Mouse (Mus musculus) adrenal gland, postnatal 14 days (tissue): ENCODE data around the gene Chaf1a. TPM values are rescaled to one million over a fixed set of nuclear protein-coding genes. Genes with fewer than 3 reads are reported as not detected.

Experiments
- DNase-seq: peaks from one replicate; pipeline ENCODE4 v3.0.0; 2021; ENCODE audit warnings: mixed read lengths
- total RNA-seq: library from RNA; stranded (reverse); gene quantifications from 2 replicates; pipeline ENCODE4 v1.2.3, GENCODE M21; 2021

Gene Chaf1a
- total RNA-seq, 1 experiment from 2014 or later: 10.2 TPM

DNA sequence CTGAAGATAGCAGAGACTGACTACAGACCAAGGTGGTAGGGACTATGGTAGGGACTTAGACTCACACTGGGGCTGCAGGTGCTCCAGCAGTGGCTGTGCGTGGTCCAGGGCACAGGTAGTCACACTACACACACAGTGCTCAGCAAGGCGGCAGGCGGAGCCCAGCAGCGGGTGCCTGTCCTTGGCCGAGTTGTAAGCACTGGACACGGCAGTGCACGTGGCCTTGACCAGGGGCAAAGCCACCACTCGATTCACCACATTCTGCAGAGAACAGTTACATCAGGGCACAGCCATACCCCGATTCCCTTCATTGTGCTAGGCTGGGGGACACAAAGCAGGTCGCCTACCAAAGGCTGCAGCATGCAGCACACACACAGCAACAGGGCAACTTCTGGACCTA, 76.0 kb downstream of the Chaf1a start:
- DNase-seq: peak; percentile 78

DNA sequence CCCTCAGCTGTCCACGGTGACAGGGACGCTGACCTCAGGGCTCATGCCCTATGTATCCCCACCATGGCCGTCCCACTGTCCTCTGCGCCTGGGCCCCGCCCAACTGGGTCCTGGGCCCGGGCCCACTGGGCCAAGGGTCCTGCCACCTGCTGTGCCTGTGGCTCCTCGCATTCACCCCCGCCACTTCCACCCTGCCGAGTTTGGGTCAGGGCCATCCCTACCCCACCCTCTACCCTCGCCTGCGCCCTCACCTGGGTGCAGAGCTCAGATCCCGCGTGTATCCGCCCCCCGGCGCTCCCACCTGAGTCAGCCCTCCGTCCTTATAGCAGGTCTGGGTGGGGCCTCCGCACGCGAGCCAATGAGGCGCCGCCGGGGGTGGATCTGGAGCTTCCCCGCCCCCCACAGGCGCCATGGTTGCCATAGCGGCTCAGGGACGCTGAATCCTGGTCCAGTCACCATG, 77.0 kb downstream of the Chaf1a start, which contains the start of gene Plin5:
Gene Plin5 (minus strand): TSS at position 346 of the 460 bp plus-strand sequence.
- peak; percentile 95 for DNase-seq

DNA sequence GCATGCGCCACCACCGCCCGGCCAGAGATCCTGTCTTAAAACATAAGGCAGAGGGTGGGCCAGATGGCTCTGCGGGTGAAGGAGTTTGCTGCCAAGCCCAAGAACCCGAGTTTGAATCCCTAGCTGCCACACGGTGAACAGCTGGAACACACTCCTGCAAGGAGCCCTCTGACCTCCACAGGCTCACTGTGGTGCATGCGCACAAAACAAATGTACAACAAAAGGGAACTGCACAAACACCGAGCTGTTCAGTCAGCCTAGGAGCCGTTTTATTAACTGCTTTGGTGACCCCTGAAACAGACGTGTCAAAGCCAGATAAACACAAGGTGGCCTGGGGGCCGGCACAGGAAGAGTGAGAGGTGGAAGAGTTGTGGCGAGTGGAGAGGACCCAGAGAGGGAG, 79.2 kb downstream of the Chaf1a start:
- no peak for DNase-seq

DNA sequence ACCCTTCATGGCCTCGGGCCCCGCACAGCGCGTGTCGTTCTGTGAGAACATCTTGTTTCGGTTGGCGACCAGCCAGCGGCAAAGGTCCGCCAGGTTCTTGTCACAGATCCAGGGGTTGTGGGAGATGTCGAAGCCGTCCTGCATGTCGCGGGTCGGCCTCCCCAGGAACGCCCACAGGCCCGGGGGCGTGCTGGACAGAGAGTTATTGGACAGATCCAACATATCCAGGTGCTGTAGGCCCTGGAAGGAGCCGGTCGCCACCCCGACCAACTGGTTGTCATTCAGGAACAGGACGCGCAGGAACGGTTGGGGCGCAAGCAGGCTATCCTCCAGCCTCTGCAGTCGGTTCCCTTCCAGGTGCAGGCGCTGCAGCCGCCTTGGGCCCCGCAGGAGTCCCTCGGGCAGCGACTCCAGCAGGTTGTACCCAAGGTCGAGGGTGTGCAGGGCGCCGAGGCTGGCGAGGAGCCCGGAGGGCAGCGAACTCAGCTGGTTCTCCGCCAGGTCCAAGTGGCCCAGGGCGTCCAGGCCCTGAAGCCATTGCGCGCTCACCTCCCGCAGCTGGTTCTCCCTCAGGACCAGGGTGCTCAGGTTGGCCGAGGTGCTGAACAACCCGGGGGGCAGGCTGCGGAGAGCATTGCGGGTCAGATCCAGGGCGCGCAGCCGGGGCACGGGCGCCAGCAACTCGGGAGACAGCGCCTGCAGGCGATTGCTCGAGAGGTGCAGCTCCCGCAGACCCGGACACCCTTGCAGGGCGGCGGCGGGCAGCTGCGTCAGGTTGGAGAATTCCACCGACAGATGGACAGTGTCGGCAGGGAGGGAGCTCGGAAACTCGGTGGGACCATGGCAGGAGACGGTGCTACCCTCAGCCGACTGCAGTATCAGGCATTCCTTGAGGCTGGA, 80.0 kb downstream of the Chaf1a start:
- DNase-seq: peak; percentile 86

DNA sequence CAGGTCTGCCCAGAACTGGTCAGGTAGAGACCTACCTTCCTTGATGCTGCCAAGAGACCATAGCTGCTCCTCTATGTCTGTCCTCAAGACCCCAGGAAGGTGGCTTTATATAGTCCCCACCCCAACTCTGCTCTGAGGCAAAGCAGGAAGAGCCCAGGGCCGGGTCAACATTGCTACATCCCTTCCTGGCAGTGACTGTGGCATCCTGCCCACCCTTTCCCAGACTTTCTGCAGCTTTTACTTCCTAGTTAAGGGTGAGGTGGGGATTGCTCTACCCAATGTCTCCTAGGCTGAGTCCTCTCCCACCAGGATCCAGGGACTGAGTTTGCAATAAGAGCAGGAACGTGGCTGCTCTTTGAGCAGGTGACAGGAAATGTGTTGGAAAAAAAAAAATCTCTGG, 81.6 kb downstream of the Chaf1a start, which contains the start of gene Lrg1:
Gene Lrg1 (minus strand): TSS at position 176 of the 400 bp plus-strand sequence.
- peak; percentile 68 for DNase-seq

Other genes with a start within 250 kb of the Chaf1a start
- gene Zfp119a, start 161.5 kb upstream of the Chaf1a start, total RNA-seq: 7.0 and 8.0 TPM in 2 replicates
- 4.8 and 7.5 TPM in 2 replicates for gene Zfp959, start 148.3 kb upstream of the Chaf1a start, total RNA-seq
- gene Zfp119b, start 90.9 kb upstream of the Chaf1a start, total RNA-seq: 4.4 and 5.4 TPM in 2 replicates
- 1.2 and 1.6 TPM in 2 replicates for gene Ebi3, start 87.8 kb upstream of the Chaf1a start, total RNA-seq
- 18.2 and 24.8 TPM in 2 replicates for gene Yju2, start 81.3 kb upstream of the Chaf1a start, total RNA-seq
- 1.2 and 3.7 TPM in 2 replicates for gene Shd, start 70.0 kb upstream of the Chaf1a start, total RNA-seq
- gene Fsd1, start 53.9 kb upstream of the Chaf1a start, total RNA-seq: 1.6 and 2.9 TPM in 2 replicates
- gene Stap2, start 34.9 kb upstream of the Chaf1a start, total RNA-seq: 14.5 and 14.6 TPM in 2 replicates
- gene Mpnd, start 34.7 kb upstream of the Chaf1a start, total RNA-seq: 86.1 and 91.1 TPM in 2 replicates
- 46.2 and 53.7 TPM in 2 replicates for gene Sh3gl1, start 3.8 kb upstream of the Chaf1a start, total RNA-seq
- 65.6 and 79.5 TPM in 2 replicates for gene Ubxn6, start 34.6 kb downstream of the Chaf1a start, total RNA-seq
- 52.5 and 60.1 TPM in 2 replicates for gene Hdgfl2, start 39.2 kb downstream of the Chaf1a start, total RNA-seq
- gene Plin4, start 69.4 kb downstream of the Chaf1a start, total RNA-seq: 76.6 and 87.5 TPM in 2 replicates
- gene Plin5, start 77.2 kb downstream of the Chaf1a start, total RNA-seq: 91.4 and 109 TPM in 2 replicates
- gene Lrg1, start 81.6 kb downstream of the Chaf1a start, total RNA-seq: 58.3 and 63.2 TPM in 2 replicates
- gene Sema6b, start 99.9 kb downstream of the Chaf1a start, total RNA-seq: 11.9 and 15.2 TPM in 2 replicates
- gene Tnfaip8l1, start 122.0 kb downstream of the Chaf1a start, total RNA-seq: 8.2 and 8.6 TPM in 2 replicates
- 61.6 and 63.5 TPM in 2 replicates for gene Mydgf, start 143.5 kb downstream of the Chaf1a start, total RNA-seq
- gene Dpp9, start 178.5 kb downstream of the Chaf1a start, total RNA-seq: 31.5 and 33.4 TPM in 2 replicates
- gene Fem1a, start 216.4 kb downstream of the Chaf1a start, total RNA-seq: 27.1 and 29.5 TPM in 2 replicates
- gene Ticam1, start 236.3 kb downstream of the Chaf1a start, total RNA-seq: 18.7 and 20.9 TPM in 2 replicates